Mouse (Mus musculus) cerebellum, postnatal 25 days (tissue): ENCODE data around the gene Lrrfip1.

ENCODE experiments used
- DNase-seq, 2 experiments: peaks; one replicate each; pipeline ENCODE4 v3.0.0; 2021; ENCODE audit warnings: mixed read lengths in 2 of 2

Lrrfip1 gene

GRCm38 (mm10) chr1:90998891-90999611 lies 514 bp downstream of the Lrrfip1 start:
- DNase-seq = peak in 1 of 2 experiments; percentile 21

DNA sequence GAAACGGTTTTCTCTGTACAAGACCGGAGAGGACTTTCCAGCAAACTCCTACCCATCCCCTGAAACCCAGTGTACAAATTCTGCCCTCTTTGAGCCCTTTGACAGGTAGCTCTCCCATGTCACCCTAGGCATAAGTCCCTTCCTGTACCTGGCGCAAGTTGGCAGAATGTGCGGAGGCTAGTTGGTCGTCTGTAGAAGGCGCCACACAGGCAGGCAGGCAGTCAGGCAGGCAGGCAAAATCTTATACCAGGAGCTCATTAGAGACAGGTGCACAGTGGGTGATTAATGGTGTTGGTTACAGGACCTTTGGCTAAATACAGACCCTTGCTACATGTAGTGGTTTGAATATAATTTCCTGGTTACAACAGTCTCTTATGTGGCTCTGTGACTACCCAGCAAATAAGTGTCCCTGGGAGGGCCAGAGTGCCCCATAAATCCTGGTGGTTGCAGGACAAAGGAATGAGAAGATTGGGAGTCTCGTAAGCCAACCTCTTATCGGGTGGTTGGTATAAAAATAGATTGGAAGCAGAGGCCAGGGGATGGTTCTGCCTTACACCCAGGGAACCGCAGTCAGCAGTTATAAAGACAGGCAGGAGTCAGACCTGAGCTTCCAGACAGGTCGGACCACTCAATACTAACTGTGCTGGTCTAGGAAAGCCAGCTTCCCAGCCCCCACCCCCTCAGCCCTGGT lies 1.5 kb downstream of the Lrrfip1 start:
- no peak for DNase-seq

- no peak for DNase-seq
These were observed 2.6 kb downstream of the Lrrfip1 start for GRCm38 (mm10) chr1:91001101-91001500.

- DNase-seq = no peak
These were observed 3.5 kb downstream of the Lrrfip1 start for GRCm38 (mm10) chr1:91001871-91002539.

DNA sequence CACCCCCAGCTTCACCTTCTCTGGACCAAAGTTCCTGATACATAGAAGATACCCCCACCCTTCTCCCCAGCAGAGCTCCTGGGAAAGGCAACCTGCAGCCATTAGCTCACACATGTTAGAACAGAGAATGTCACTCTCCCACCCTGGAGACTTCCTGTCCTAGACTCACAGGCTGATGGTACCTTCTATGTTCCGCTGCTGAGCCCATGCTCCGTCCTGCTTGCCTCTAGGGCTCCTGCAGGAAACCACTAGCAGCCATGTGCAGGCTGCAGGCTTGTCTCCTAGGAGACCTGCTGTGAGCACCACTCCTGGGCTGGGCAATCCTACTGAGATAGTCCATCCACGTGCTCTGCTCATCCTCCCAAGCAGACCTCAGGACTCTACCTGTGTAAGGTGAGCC lies 4.1 kb downstream of the Lrrfip1 start:
- no peak for DNase-seq

DNA sequence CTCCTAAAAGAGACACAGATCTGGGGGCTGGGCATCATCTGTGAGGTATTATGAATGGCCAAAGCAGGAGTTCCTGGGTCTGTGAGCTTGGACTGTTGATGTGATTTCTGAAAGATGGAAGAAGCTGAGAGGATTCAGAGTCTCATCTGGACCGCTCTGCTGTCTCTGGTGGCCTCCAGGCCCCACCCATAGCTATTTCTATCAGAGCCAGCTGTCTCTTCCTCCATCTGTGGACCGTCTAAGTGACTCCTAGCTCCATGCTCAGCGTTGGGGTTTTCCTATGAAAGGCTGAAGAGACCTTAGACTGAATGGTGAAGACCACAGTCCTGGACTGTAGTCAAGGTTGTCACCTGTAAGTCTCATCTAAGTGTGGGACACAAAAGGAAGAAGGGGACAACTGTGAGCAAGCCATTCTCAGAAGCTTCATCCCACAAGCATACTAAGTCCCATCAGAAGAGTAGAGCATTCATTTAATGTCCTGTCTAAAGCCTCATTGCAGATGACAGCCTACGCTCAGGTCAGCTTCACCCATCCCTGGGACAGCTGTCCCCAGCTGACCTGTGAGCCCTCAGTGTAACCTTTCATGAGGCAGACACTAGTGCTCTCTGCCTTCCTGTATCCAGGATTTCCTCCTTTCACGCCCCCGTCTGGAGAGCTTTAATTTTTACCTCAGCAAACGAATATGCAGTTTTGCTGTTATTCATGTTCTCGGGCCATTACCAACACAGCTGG lies 5.2 kb downstream of the Lrrfip1 start:
- no peak for DNase-seq

DNA sequence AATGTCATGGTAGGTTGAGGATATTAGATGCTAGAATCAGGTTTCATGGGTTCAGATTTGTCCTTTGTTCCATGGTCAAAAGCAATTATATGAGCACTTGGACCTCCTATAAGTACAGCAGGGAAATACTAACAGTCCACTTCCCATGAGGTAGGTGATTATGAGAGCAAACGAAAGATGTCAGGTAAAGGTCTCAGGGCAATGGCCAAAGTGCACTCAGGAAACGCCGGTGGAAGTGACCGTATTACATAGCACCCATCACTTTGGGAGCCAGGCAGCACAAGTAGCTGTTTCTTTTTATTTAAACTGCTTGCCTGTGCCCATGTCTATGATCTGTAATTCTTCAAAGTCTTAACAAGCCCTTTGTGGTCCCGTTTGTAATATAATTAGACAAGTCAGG lies 7.5 kb downstream of the Lrrfip1 start:
- DNase-seq = no peak

GRCm38 (mm10) chr1:91006708-91007107 lies 8.2 kb downstream of the Lrrfip1 start:
- no peak for DNase-seq

- no peak for DNase-seq
These were observed 9.7 kb downstream of the Lrrfip1 start for GRCm38 (mm10) chr1:91008147-91008682.

GRCm38 (mm10) chr1:91008746-91009145 lies 10.2 kb downstream of the Lrrfip1 start:
- no peak for DNase-seq

DNA sequence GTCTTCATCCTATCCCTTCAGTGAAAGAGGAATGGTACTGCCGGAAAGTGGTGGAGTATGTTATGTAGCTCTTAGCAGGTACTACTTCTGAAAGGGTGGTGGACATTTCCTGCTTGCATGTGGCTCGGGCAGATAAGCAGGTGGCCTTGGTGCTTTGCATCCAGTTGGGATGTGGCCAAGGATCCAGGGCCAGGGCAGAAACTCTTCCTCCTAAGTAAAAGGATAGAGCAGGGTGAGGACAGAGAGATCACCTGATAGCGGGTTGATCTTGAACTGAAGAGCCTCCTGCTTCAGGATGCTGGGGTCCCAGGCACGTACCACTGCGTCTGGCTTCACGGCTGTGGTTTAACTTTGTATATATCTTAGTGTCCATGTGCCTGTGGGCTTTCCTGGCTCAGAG lies 10.7 kb downstream of the Lrrfip1 start:
- DNase-seq = peak in 1 of 2 experiments; percentile 44

- no peak for DNase-seq
These were observed 11.7 kb downstream of the Lrrfip1 start for GRCm38 (mm10) chr1:91010216-91010615.

- DNase-seq = no peak
These were observed 12.2 kb downstream of the Lrrfip1 start for GRCm38 (mm10) chr1:91010716-91011115.

- no peak for DNase-seq
These were observed 12.8 kb downstream of the Lrrfip1 start for GRCm38 (mm10) chr1:91011336-91011735.

GRCm38 (mm10) chr1:91013803-91014202 lies 15.3 kb downstream of the Lrrfip1 start:
- no peak for DNase-seq

DNA sequence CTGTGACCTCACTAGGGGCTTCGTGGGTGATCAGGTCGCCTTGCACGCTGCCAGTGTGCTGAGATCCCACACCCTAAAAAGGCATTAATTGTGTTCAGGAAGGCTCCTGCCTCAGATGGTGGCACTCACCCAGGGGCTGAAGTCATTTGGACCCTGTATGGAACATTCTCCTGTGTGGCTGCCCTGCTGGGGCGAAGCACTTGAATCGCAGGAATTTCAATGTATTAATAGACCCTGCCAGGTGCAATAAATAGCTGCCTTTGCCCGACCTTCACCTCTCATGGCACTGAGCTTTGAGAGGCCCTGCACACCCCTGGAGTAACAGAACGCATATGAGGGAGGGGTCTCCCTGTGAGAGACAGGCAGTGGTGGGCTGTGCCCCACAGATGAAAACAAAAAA lies 17.0 kb downstream of the Lrrfip1 start:
- no peak for DNase-seq

GRCm38 (mm10) chr1:91017111-91017758 lies 18.7 kb downstream of the Lrrfip1 start:
- peak; percentile 32 to 57 for DNase-seq

- DNase-seq = no peak
These were observed 20.8 kb downstream of the Lrrfip1 start for GRCm38 (mm10) chr1:91019346-91019745.

DNA sequence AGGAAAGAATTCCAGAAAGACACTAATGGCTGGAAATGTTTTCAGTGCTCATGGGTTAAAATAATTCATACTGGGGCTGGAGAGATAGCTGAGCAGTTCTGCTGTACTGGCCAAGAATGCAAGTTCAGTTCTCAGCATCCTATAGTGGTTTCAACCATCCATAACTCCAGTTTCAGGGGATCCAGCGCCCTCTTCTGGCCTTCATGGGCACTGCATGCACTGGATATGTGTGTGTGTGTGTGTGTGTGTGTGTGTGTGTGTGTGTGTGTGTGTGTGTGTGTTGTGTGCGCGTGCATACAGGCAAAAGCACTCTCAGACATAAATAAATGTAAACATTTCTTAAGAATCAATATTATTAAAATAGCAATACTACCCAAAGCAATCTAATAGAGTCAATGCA lies 22.8 kb downstream of the Lrrfip1 start:
- no peak for DNase-seq

- DNase-seq = no peak
These were observed 23.8 kb downstream of the Lrrfip1 start for GRCm38 (mm10) chr1:91022157-91022895.

DNA sequence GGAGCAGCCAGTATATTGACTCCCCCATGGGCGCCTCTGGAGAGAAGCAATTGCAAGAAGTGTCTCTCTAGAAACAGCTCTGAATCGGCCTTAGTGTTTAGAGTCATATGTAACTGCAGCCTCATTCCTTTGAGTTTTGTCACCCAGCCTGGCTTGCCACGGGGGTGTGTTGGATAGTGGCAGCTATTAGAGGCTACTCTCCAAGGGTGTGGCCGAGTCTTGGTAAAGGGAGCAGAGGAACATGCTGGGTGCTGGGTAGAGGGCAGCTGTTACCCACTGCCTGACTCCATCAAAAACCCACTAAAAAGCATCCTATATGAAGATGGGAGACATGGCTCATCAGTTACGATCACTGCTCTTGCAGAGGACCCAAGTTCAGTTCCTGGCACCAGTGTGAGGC lies 24.7 kb downstream of the Lrrfip1 start:
- DNase-seq = no peak

GRCm38 (mm10) chr1:91023960-91024359 lies 25.4 kb downstream of the Lrrfip1 start:
- no peak for DNase-seq
